Mouse (Mus musculus) ovary, postnatal 10 days (tissue): Measurements from ENCODE around the gene Heatr5a.

Source experiments
- DNase-seq: peaks from one replicate; pipeline ENCODE4 v3.0.0; 2022; ENCODE audit warnings: low spot score

The Heatr5a gene

DNA sequence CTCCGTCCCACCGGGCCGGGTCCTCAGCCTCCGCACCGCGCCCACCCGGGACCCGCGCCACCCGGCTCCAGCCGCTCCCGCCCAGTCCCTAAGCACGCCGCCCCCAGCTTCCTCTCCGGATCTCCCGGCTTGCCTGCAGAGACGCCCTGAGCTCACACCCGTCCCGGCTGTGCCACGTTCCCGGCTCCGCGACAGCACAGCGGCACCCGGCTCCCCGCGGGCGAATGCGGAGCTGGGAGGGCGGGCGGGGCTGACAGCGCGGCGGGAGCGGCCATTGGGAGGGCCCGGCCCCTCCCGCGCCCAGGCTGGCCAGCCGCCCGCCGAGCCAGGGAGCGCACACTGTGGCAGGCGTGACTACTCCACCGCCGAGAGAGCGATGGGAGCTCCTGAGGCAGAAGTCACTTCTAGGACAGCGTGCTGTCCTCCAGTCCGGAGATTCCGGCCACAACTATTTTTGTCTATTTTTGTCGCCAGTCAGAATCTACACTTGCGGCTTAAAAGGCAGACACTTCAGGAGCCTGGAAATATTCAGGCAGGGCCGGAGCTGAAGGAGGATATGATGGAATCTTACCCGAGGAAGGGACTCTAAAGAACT, at the start of gene Heatr5a:
TSS of gene Heatr5a (minus strand) at position 252 of the 595 bp plus-strand sequence.
- DNase-seq, result peak; percentile 78

DNA sequence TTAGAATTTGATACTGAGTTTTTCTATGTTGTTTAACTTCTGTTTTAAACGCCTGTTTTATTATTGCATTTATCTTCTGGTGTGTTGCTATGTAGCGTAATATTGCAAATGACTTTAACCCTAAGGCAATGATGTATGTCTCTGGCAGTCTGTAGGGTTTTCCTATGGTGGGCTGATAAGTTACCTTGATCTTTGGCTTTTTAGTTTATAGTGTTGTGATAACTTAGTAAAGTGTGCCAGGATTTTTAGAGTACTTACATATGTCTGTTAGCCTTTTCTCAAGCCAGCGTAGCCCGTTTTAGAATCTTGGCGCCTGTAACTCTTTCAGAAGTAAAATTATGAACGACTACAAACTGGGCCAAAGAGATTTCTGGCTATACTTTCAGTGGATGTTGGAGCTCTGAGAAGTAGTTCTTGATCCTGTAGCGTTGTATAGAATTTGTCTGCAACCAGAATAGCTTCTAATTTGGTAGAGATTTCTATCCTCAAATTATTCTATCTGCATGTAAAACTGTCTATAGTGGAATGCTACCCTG, 43.4 kb upstream of the Heatr5a start:
- DNase-seq, result no peak

DNA sequence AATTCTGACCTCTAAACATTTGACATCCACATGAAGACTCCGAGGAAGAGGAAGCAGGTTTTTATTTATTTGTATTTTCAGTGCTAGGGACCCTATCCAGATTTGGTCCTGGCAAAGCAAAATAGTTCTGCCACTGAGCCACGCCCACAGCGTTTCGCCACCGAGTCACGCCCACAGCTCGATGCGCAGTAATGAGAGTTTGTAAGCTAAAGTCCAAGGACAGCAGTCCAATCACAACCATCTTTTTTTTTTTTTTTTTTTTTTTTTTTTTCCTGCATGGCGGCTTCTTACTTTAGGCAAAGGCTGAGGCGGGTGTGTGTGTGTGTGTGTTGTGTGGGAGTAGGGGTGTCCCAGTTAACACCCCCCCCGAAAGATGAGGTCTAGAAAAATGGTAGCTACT, 42.9 kb upstream of the Heatr5a start:
- DNase-seq, result no peak

DNA sequence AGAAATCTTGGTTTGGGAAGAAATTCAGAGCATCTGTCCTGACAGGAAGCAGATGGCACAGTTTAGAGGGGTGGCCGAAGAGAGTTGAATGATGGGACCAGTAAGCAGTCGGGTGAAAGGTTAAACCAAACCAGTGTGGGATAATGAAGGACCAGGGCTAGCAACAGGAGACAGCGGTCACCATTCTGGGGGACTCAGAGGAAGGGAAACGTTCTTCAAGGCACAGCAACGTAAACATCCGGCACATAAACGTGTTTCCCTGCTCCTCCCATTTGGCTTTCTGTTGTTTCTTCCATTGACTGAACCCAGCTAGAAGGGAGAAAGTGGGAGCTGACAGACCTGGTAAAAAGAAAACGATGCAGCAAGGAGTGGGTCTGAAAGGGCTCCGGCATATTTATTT, 42.2 kb upstream of the Heatr5a start:
- no peak for DNase-seq

DNA sequence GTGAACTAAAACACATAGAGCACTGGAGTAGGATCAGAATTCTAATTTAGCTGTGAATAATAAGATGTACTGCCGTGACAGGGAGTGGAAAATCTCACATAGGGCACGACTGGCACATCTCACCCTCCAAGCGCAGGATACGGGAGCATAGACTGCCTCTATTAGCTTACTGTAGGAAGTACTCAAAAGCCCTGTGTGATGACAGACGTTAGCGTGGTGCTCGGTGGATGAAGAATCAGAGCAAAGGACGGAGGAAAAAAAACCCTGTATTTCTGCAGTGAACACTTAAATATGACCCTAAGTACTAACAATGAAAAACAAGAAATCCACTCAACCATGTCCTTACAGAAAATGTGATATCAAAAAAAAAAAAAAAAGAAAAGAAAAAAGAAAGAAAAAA, 41.0 kb upstream of the Heatr5a start:
- DNase-seq, result no peak

DNA sequence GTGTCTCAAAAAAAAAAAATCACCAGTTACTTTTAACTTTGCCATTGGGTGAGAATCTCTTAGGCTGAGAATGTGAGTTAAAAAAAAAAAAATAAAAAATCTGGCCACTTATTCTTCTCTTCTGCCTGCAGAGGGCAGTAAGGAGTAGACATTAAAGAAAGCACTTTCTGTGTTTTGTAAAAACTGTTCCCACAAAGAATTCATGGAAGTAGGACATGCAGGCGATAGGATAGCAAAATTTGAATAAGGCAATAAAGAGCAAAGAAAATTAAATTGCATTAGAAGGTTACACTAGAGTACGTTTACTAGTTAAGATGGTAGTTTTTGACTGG, 39.5 kb upstream of the Heatr5a start:
- no peak for DNase-seq

DNA sequence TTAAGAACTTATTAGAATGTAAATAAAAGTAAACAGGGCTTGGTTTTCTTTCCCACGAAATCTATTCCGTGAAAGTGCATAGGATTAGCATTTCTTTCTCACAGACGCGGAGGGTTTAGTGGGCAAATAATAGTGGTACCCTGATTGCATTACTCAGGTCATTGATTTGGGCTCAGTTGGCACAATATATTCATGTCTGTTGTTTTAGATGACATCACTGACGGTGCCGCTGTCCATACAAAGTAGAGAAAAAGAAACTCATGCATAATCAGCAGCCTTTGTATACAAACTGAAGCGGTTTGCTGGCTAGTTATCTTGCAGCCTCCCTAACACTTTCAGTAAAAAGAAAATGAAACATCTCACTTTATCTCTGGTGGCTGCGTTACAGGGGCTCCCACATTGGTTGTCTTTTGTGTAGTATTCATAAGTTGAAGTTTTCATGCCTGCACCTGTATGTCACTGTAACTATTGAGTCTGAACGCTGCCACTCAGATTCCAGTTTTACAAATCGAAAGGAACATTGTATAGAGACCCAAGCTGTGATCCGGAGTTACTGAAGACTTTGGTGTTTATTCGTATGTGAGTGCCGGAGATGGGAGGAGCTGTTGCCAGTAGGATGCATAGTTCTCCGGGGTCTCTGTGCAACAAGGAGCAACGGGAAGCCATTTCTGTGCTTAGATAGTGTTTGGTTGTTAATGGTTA, 39.0 kb upstream of the Heatr5a start:
- DNase-seq, result no peak

DNA sequence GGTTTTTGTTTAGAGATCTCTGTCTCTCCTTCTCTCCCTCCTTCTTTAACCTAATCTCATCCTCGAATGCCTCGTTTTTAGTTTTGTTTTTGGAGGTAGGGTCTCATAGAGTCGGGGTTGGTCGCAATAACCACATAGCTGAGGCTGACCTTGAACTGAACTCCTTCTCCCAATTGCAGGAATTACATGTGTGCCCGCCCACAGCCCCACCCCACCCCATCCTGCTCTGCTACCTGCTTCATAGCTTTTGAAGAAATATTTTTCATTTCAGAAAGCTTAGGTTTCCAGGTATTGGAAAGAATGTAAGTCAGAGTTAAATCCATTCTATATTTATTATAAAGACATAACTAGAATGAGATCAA, 35.5 kb upstream of the Heatr5a start:
- no peak for DNase-seq

DNA sequence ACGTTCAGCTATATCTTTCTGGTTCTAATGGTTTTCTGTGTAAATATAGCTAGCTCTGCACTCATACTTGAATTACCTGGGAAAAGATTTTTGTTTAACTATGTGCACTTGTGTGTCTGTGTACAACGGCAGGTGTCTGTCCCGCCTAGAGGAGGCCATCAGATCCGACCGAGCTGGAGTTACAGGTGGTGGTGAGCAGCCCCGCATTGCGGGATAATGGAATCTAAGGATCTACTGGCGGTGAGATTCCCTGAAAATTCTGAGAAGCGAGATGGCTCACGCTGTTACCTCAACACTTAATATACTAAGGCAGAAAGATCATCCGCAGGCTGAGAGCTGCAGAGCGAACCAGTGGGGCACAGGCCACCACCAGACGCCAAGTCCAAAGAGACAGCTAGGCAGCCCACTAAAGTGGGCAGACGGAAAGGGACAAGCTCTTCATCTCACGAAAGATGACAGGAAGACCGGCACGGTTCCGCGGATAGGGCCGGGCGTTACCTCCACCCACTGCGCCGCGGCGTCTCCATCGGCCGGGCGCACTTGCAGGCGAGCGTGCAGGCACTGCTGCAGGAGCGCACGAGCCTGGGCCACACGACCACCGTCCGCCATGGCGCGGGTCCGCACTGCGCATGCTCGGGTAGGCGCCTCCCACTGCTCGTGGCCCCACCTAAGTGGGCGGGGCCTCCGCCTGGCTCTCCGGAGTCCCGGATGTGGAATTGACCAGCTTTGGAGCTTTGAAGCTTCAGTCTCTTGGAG, 34.9 kb upstream of the Heatr5a start, which contains the start of gene Dtd2:
TSS of gene Dtd2 (minus strand) at position 625 of the 756 bp plus-strand sequence.
- DNase-seq, result peak; percentile 93

DNA sequence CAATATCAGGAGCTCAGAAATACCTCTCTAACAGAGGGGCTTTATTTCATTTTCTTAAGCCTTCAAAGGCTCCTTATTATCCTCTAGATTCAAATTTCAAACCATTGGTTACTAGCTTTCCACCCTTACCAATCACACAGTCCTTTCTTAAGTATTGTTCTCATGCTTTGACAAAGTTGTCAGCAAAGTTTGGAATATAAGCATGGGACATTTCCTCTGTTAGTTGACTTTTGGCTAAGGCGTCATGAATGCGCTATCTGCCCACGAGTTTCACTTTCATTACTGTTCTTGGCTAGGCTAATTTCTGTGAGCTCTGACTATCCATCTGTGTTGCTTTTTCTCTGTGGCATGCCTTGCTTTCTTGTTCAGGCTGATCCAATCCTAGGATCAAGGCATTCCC, 31.6 kb upstream of the Heatr5a start:
- DNase-seq, result no peak

DNA sequence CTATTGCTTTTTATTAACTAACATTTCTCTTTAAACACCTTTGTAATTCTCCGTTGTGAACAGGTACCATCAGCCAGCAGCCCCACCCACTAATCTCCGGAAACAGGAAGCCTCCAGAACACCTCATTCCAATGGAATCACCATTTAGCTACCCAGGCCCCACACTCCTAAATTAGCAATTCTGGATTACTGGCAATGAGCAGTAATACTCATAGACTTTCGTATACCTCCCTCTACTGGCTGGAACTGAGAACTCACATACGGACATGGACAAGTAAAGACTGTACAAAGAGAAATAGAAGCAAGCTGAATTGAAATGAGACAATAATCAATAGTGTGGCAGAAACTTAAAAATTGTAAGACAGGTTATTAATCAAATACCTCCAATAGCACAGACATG, 30.4 kb upstream of the Heatr5a start:
- DNase-seq, result no peak

DNA sequence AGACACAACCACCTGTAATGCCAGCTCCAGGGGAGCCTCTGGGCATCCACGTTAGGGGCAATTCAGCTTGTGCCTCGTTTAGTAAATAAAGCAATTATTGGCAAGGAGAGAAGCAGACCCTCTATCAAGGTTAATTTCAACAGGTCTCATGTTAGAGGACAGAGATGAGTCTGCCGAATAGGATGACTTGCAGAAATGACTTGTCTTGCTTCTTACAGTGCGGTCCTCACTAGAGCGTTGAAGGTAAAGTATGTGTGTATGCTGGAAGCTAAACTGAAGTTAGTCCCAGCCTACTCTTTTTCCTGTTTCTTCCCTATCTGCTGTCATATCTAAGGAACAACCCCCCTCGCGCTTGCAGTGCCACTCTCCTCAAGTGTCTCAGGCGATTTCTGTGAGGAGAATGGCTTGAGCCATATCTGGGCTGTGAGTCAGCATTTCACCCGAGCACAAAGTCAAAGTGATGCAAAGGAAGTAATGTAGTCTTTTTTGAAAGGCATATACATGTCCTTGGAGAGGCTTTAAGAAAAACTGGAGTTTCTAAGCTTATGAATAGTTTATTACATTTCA, 27.3 kb upstream of the Heatr5a start:
- no peak for DNase-seq

DNA sequence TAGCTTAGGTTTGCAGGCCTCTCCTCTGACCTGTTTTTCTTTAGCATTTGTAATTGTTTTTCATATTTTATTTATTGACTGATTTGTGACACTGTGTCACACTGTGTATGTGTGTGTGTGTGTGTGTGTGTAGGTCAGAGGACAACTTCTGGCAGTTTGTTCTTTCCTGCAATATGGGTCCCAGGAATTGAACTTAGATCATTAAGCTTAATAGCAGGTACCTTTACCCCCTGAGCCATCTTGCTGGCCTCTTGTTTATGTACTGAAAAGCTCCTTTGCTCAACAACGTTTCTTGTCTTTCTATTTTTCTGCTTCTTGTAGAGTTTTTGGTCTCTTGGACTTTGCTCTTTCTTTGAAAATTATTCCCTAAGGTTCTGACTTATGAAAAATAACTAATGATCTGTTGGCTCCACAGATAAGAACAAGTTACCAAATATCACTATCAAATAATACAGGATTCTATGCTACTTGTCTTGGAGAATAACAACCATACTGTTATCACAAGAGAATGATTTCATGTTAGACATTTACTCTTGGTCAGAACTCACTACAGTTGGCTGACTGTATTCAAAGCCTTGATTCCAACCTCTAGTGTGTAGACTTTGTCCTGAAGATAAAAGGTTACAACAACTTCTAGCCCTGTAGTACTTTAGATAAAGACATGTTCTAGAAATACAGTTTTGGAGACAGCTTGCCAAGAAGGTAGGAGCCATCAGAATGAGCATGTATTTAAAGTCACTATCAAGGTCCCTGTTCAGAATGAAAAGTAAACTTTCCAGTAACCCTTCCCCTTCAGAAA, 24.8 kb upstream of the Heatr5a start:
- DNase-seq, result no peak

DNA sequence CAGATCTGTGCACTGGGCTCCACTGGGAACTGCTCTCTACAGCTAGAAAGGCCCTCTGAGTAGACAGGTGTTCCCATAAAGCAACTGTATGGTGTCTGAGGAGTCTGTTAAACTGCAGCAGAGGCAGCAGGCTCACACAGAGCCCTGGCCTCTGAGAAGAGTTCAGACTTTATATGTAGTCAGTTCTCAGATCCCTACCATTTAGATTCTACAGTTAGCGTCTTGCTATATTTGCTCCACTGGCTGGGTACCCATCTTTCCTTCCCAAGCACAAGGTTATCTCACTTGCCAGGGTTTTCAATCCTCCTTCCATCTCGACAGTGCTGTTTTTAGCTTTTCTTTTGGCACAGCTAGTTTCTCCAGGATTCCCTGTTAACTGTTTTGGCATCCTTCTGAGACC, 19.5 kb upstream of the Heatr5a start:
- no peak for DNase-seq

DNA sequence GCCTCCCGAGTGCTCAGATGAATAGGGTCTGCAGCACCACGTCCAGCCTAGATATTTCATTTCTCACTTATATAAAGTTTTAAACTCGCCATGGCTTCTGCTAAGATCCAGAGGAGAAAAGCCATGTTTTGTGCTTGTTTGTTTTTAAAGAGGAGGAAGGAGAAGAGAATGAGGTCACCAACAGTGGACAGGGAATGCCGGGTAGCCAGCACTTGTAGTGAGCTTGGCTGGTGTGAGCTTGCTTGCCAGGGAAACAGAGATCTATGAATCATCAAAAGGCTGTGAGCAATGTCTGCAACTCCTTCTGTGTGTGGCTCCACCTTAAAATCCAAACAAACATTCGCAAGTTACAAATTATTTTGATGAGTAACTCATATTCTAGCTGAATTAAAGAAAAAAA, 17.4 kb upstream of the Heatr5a start:
- DNase-seq, result no peak

DNA sequence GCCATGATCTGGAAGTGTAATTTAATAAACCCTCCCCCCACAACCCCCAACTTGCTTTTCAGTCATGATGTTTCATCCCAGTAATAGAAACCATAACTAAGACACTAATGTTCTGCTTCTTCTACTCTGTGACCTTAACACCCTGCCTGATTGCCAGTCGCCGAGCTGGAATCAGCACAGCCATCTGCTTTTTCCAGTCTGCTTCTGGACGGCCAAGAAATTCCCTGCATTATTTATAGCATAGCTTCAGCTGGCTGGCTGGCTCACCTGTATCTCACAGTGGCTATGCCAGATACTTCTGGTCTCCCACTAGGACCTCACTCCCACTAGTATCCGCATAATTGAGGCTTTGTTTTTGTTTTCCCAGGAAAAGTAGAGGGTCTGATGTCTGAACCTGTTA, 14.7 kb upstream of the Heatr5a start:
- DNase-seq, result no peak

DNA sequence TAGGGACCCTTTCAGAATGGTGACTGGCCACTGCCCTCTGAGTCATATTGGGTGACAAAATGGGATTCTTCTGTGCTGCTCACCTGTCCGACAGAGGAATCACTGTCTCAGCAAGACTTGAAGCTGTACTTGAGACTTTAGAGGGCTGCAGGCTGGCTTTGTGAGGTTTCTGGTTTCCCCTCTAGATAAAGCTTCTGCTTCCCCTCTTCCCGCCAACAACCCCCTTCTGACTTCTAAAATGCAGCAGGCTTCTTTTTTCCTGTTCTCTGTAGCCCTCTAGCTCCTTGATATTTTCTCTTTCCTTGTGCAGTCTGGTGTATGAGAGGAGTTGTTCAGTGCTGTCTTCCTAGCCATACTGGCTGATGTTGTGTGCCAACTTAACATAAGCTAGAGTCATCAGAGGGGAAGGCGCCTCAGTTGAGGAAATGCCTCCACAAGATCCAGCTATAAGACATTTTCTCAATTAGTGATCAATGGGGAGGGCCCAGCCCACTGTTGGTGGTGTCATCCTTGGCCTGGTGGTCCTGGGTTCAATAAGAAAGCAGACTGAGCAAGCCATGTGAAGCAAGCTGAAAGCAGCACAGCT, 14.1 kb upstream of the Heatr5a start:
- no peak for DNase-seq

DNA sequence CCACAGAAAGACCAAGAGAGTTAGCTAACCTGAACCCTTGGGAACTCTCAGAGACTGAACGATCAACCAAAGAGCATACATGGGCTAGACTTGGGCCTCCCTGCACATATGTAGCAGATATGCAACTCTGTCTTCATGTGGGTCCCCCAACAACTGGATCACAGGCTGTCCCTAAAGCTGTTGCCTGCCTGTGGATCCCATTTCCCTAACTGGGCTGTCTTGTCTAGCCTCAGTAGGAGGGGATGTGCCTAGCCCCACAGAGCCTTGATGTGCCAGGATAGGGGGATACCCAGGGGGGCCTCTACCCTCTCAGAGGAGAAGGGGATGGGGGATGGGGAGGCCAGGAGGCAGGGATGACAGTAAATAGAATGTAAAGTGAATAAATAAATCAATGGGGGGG, 12.5 kb upstream of the Heatr5a start:
- no peak for DNase-seq

DNA sequence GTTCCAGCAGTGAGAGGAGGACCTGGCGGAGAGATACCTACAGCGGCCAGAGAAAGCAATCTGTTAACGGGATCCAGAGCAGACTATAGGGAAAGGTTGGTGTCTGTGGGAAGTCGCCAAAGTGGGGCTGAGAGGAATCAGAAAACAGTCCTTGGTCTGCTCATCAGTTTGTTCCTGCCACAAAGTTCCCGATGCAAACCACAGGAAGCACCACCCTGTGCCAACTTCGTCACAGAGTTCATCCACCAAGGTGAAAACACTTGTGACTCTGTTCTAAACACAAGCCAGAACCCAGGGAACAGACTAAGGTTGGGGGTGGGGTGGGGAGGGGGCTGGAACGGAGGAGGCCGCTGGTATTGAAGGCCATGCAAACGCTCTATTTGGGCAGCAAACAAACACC, 5.4 kb upstream of the Heatr5a start:
- no peak for DNase-seq

DNA sequence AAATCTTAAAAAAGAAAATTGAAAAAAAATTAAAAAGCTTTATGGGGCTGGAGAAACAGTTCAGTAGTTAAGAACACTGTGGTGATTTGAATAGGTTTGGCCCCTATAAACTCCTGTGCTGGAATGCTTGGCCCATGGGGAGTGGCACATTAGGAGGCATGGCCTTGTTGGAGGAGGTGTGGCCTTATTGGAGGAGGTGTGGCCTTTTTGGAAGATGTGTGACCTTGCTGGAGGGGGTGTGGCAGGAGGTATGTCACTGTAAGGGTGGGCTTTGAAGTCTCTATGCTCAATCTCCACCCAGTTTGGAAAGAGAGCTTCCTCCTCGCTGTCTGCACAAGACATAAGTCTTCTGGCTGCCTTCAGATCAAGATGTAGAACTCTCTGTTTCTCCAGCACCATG, 3.3 kb upstream of the Heatr5a start:
- DNase-seq, result no peak

DNA sequence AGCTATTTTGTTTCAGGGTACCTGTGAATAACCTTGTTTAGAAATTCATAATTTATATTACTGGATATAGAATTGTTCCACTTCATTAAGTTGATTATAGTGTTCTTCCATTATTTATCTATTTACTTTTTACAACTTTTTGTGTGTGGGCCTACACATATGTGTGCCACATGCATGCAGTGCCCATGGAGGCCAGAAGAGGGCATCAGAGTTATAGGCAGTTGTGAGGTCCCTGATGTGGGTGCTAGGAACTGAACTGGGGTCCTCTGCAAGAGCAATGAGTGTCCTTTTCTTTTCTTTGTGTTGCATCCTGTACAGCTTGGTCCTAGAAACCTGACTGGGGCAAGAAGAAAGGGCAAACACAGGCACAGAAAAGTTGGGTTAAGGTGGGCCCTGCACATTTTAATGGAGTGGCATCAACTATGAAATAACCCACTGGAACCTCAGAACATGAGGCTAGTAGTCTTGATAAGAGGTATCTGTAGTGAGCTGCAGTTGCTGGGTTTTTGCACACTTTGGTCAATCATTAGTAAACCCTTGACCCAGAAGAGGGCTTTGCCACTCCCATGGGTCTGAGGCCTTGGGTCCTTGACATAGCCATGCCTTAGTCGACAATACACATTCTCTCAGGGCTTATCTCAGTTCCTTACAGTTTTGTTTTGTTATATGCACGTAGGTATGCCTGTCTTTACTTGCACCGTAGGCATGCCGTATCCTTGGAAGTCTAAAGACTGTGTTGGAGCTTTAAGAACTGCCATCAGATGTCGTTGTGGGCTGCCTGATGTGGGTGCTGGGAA, 1.3 kb upstream of the Heatr5a start:
- DNase-seq, result no peak
